Mouse (Mus musculus) frontal cortex, postnatal 36 days (tissue): ENCODE measurements at regions not wholly inside any gene's neighbourhood (a gene's known extent, or its start where the extent isn't known, plus 50 kb on each side); places are given as distances from the start of the nearest gene placed in this dataset.

ENCODE experiments used
- DNase-seq, 2 experiments: peaks; one replicate each; pipeline ENCODE4 v3.0.0; 2022; ENCODE audit warnings: low spot score in 2 of 2

DNA sequence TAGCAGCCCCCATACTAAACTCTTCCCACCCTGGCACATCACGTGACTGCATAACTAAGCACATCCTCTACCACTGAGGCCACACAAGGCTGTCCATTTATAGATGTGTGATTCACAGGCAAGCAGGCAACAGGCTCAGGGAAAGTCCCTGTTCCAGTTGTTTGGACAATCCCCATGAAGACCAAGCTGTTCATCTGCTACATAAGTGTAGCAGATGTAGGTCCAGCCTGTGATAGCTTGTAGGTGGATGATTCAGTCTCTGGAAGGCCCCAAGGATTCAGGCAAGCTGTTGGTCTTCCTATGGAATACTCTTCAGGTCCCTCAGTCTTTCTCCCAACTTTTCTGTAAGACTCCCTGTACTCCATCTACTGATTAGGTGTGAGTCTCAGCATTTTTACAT, 1334.7 kb upstream of the Alcam start:
- DNase-seq, result peak; percentile 13 to 24
